Mouse (Mus musculus) urinary bladder, adult 18-20 months (tissue): ENCODE measurements around the gene Nell1.

ENCODE experiments used
- DNase-seq, 2 experiments: peaks; one replicate each; pipeline ENCODE4 v3.0.0; 2022; ENCODE audit warnings: low spot score in 2 of 2, mixed read lengths in 2 of 2

Gene Nell1

GRCm38 (mm10) chr7:50850271-50850670 lies 875.6 kb downstream of the Nell1 start:
- no peak for DNase-seq

- no peak for DNase-seq
Measured at GRCm38 (mm10) chr7:50870181-50870580, 895.5 kb downstream of the Nell1 start.

DNA sequence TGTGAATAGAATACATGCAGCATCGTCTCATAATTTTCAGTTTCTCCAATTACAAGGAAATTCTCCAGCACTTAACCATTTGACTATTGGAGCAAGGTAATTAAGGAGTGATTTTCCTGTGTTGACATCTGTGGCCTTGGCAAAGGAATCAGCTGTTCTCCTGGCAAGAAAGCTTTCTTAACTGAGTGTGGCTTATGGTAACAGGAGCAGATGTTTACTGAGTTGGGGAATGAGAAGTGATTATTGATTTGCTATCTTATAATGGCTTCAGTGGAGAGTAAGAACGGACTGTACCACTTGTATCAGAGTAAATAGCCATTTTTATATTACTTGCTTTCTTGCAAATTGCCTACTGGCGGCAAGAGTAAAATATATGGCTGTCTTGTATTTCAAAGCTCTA lies 913.0 kb downstream of the Nell1 start:
- DNase-seq = no peak

DNA sequence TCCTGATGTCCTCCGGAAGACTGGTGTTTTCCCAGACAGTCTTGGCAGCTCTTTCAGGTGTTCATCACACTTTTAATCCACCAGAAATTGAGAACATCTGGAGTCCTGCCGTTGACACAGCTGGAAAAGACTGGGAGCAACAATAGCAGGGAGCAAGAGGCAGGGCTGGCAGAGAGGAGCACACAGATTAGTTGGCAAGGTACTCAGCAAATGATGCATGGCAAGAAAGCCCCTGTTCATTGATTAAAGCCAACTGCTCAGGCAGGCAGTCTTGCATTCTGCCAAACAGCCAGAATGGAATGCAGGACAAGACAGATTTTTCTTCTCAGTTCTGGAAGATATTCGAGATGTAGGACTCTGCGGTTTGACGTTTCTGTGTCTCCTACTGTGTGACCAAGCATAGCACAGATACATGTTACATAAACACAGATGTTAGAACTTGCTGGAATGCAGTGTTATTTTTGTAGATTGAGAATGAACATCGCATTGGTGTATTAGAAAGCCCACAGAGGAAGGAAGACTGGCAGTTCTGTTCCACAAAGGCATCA lies 925.0 kb downstream of the Nell1 start:
- DNase-seq = no peak
